Mouse (Mus musculus): ENCODE data around the gene Gm8138. TPM values are rescaled to one million over a fixed set of nuclear protein-coding genes. Genes with fewer than 3 reads are reported as not detected.
"Not testable (repeated sequence)": the region's sequence is repeated elsewhere in the genome, so short reads cannot be mapped to it uniquely, and the experiment has no call there.

Gene Gm8138
- not detected for total RNA-seq (2021)
- long read RNA-seq, experiment 1, result 0 reads
- long read RNA-seq, experiment 2, result 0 reads

DNA sequence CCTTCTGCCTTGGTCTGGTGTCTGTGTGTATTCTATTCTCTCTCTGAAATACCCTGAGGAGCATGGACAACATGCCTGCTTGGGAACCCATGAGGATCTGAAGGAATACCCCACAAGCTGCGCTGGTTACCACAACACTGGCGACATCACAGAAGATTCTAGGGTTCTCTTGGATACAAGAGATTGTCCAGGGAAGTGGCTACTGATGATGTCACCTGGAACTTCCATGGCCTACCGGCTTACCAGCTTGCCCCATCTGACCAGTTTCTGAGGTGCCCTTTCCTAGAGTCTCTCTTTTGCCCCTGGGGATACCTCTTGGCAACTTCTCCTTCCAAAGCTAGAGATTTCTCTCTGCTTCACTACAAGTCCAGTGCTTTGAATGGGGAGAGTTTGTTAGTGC, at the start of gene Gm8138:
Gm8138 (minus strand) TSS at position 101 of the 400 bp plus-strand sequence.
- DNase-seq, result not testable (repeated sequence)

DNA sequence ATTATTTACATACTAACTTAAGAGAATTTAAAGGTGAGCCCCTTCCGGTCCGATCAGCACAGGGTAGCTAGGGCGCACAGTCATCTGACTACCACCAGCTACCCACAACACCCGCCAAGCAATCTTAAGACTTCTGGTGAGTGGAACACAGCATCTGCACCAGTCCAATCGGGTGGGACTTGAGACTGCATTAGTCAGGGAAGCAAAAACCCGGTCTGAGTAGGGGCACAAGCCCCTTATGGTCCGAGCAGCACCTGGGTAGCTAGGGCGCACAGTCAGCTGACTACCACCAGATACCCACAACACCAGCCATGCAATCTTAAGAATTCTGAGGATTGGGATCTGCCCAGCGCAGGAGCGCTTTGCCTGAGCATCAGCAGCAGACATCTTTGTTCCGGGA, 54.4 kb downstream of the Gm8138 start:
- not testable (repeated sequence) for DNase-seq

Other genes with a start within 250 kb of the Gm8138 start
- not detected for gene Gm7233, start 236.5 kb downstream of the Gm8138 start, total RNA-seq (2021)
- not detected for gene Gm8122, start 181.0 kb downstream of the Gm8138 start, total RNA-seq (2021)
- not detected for gene Gm8126, start 157.7 kb downstream of the Gm8138 start, total RNA-seq (2021)
- not detected for gene Gm9732, start 141.3 kb downstream of the Gm8138 start, total RNA-seq (2021)
- not detected for gene Gm8127, start 122.5 kb downstream of the Gm8138 start, total RNA-seq (2021)
- not detected for gene 1700001F09Rik, start 68.5 kb downstream of the Gm8138 start, total RNA-seq (2021)
- gene Gm5799, start 127.2 kb upstream of the Gm8138 start, total RNA-seq (2021), result not detected
- not detected for gene Gm17654, start 162.8 kb upstream of the Gm8138 start, total RNA-seq (2021)
- gene Gm10375, start 191.7 kb upstream of the Gm8138 start, total RNA-seq (2021), result not detected